Mouse (Mus musculus) hindbrain, embryonic 11.5 days (tissue): ENCODE measurements at regions not wholly inside any gene's neighbourhood (a gene's known extent, or its start where the extent isn't known, plus 50 kb on each side); places are given as distances from the start of the nearest gene placed in this dataset.

Experiments
- ATAC-seq: fragments of 200-750 bp; cut with Nextera tagmentation; 2 replicates; pipeline ENCODE4 v1.8.0; 2017; ENCODE audit warnings: mild to moderate bottlenecking, moderate TSS enrichment, moderate library complexity; ENCODE audit not compliant: low FRiP score
- DNase-seq: peaks from one replicate; pipeline ENCODE4 v3.0.0-alpha.2; 2015; ENCODE audit warnings: low spot score
- H3K27ac ChIP-seq: fragments of 300-500 bp; sonication (generic); 2 replicates; pipeline ENCODE4 v1.5.1; 2014; ENCODE audit warnings: mild to moderate bottlenecking, low read depth, low read length
- H3K27me3 ChIP-seq: fragments of 300-500 bp; sonication (generic); 2 replicates; pipeline ENCODE4 v1.6.1; 2014; ENCODE audit warnings: mild to moderate bottlenecking, low read length, moderate library complexity, mixed read lengths; ENCODE audit not compliant: control insufficient read depth, insufficient read depth
- H3K36me3 ChIP-seq: fragments of 300-500 bp; sonication (generic); 2 replicates; pipeline ENCODE4 v1.6.1; 2014; ENCODE audit warnings: mild to moderate bottlenecking, low read length, moderate library complexity, mixed read lengths; ENCODE audit not compliant: control insufficient read depth, insufficient read depth
- H3K4me1 ChIP-seq: fragments of 300-500 bp; sonication (generic); replicated peaks from 2 replicates; pipeline ENCODE4 v1.6.1; 2014; ENCODE audit warnings: low read length, mixed read lengths; ENCODE audit not compliant: control insufficient read depth, insufficient read depth
- H3K4me2 ChIP-seq: fragments of 300-500 bp; sonication (generic); replicated peaks from 2 replicates; pipeline ENCODE4 v1.6.1; 2014; ENCODE audit warnings: mild to moderate bottlenecking, low read depth, low read length
- H3K4me3 ChIP-seq: fragments of 300-500 bp; sonication (generic); 2 replicates; pipeline ENCODE4 v1.5.1; 2014; ENCODE audit warnings: low read depth, low read length
- H3K9ac ChIP-seq: fragments of 300-500 bp; sonication (generic); 2 replicates; pipeline ENCODE4 v1.6.1; 2014; ENCODE audit warnings: low read depth, low read length
- H3K9me3 ChIP-seq: fragments of 300-500 bp; sonication (generic); 2 replicates; pipeline ENCODE4 v1.6.1; 2016; ENCODE audit warnings: low read length; ENCODE audit not compliant: control insufficient read depth
- WGBS: fragments of 180-500 bp; shearing (Covaris S2); extraction: QIAGEN DNeasy Blood & Tissue Kit; methylation state at CpG from one replicate; pipeline ENCODE4 v1.1.7; 2014; 5-methylcytosine and 5-hydroxymethylcytosine counted together

DNA sequence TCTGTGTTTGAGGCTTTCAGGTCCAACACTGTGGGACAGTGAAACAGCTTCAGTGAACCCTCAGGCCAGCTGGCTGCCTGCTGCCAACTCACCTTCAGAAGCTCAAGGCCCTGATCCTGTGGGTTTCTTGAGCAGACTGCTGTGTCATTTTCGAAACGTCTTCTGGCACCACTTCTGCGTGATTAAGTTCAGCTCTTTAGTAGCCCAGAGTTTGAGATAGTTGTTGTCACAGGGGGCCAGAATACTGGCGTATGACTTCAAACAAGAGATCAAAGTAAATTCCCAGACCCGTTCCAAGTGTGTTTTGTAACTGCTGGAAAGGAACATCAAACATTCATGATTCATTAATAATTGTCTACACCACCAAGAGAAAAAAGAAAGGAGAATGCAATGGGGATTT lies 236.9 kb downstream of the Snx13 start:
- no peaks in the 10 kb centered on the region for H3K36me3 ChIP-seq
- H3K9me3 ChIP-seq: no peaks in the 10 kb centered on the region
- no peaks in the 10 kb centered on the region for H3K27me3 ChIP-seq
- no peak overlapping the region for H3K27ac ChIP-seq
- DNase-seq (no peak), ATAC-seq (no peak)
- no peak overlapping the region for H3K4me3 ChIP-seq
- H3K4me1 ChIP-seq: no peaks in the 10 kb centered on the region
- H3K4me2 ChIP-seq: no peak overlapping the region
- 65% methylated on average over 5 of the region's 5 CpGs for WGBS
- H3K9ac ChIP-seq: no peak overlapping the region

- ATAC-seq (no peak), DNase-seq (no peak)
- H3K4me3 ChIP-seq: no peak overlapping the region
- H3K4me2 ChIP-seq: no peak overlapping the region
- no peaks in the 10 kb centered on the region for H3K27me3 ChIP-seq
- H3K9ac ChIP-seq: no peak overlapping the region
- no peaks in the 10 kb centered on the region for H3K9me3 ChIP-seq
- H3K36me3 ChIP-seq: no peaks in the 10 kb centered on the region
- no peaks in the 10 kb centered on the region for H3K4me1 ChIP-seq
- no peak overlapping the region for H3K27ac ChIP-seq
These were observed 236.4 kb downstream of the Snx13 start for GRCm38 (mm10) chr12:35283407-35283806.

DNA sequence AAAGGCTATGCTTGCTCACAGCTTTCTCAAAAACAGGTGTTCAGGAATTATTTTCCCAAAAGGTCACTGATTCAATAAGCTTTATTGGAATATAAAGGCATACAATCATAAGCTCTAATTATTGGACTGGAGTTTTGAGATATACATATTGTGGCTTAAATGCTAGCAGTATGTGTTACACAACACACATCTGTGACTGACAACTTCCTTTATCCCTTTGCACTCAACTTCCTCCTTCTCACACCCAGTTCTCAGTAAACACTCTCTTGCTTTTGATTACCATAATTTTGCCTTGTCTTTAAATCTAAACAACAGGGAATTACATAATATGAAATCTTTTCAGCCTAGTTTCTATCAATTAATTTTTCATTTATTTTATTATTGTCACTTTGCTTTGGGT lies 222.5 kb downstream of the Snx13 start:
- H3K4me2 ChIP-seq: no peak overlapping the region
- H3K9ac ChIP-seq: no peak overlapping the region
- H3K27me3 ChIP-seq: no peaks in the 10 kb centered on the region
- ATAC-seq (no peak), DNase-seq (no peak)
- no peak overlapping the region for H3K27ac ChIP-seq
- H3K4me3 ChIP-seq: no peak overlapping the region
- no peaks in the 10 kb centered on the region for H3K9me3 ChIP-seq
- H3K4me1 ChIP-seq: no peaks in the 10 kb centered on the region
- H3K36me3 ChIP-seq: no peaks in the 10 kb centered on the region

DNA sequence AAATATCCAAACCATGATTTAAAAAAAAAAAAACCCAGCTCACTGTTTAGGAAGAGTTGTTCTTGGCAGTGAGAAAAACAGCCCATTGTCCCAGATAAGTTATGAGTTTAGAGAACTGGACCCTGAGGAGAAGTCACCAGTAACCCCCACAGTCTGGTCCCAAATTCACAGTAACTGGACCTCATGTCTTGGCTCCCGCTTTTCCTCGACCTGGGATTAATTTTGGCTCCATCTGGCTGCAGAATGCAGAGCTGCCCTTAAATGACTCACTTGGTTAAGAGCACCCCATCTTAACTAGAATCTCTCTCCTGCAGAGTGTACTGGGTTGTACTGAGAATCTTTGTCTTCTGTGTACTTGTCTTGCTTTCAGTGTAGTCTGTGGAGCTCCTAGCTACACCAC lies 221.0 kb downstream of the Snx13 start:
- Histone ChIP-seq H3K9me3 (no peaks in the 10 kb centered on the region), H3K4me1 (no peaks in the 10 kb centered on the region), H3K9ac (no peak overlapping the region), H3K4me3 (no peak overlapping the region), H3K36me3 (no peaks in the 10 kb centered on the region), H3K27me3 (no peaks in the 10 kb centered on the region), H3K27ac (no peak overlapping the region), H3K4me2 (no peak overlapping the region)
- ATAC-seq: no peak
- WGBS: 77% methylated on average over 2 of the region's 2 CpGs
- no peak for DNase-seq

DNA sequence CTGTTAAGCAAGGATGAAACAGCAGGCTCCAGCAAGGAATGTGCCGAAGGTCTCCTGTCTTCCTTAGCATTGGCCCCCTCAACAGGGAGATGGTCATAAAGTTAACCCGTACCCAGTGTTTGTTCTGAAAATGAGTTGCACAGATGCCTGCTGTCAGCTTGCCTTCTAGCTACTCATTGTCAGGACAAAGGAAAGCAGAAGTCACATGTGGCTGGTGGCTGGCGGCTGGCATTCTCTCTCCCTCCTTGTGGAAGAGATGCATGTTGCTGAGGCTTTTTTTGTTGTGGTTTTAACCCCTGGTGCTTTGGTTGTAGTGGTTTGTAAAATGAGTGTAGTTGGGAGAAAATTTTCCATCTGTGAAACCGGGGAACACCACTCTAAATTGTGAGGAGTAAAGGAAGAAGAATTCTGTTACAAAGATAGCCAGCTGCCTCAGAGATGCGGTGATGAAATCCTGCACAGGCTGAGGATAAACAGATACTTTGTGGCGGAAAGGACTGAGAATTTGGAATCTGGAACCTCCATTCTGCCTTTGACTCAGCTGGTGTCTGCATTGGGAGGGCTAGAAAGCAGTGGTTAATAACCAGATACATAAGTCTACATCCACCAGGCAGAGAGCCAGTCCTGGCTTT lies 220.2 kb downstream of the Snx13 start:
- 58% methylated on average over 6 of the region's 6 CpGs for WGBS
- Histone ChIP-seq H3K27ac (no peak overlapping the region), H3K4me1 (no peaks in the 10 kb centered on the region), H3K4me2 (no peak overlapping the region), H3K9ac (no peak overlapping the region), H3K9me3 (no peaks in the 10 kb centered on the region), H3K27me3 (no peaks in the 10 kb centered on the region), H3K36me3 (no peaks in the 10 kb centered on the region), H3K4me3 (no peak overlapping the region)
- ATAC-seq (no peak), DNase-seq (peak; percentile 3)

GRCm38 (mm10) chr12:35259781-35260180 lies 212.8 kb downstream of the Snx13 start:
- no peak overlapping the region for H3K27ac ChIP-seq
- ATAC-seq (no peak), DNase-seq (no peak)
- no peak overlapping the region for H3K4me2 ChIP-seq
- H3K4me1 ChIP-seq: no peaks in the 10 kb centered on the region
- H3K9me3 ChIP-seq: no peaks in the 10 kb centered on the region
- H3K27me3 ChIP-seq: no peaks in the 10 kb centered on the region
- no peaks in the 10 kb centered on the region for H3K36me3 ChIP-seq
- no peak overlapping the region for H3K9ac ChIP-seq
- H3K4me3 ChIP-seq: no peak overlapping the region

- 89% methylated on average over 2 of the region's 2 CpGs for WGBS
- no peaks in the 10 kb centered on the region for H3K27me3 ChIP-seq
- no peak for DNase-seq
- H3K27ac ChIP-seq: no peak overlapping the region
- no peaks in the 10 kb centered on the region for H3K9me3 ChIP-seq
- no peak overlapping the region for H3K9ac ChIP-seq
- H3K36me3 ChIP-seq: no peaks in the 10 kb centered on the region
- no peak overlapping the region for H3K4me3 ChIP-seq
- no peak overlapping the region for H3K4me2 ChIP-seq
- no peaks in the 10 kb centered on the region for H3K4me1 ChIP-seq
- no peak for ATAC-seq
These were observed 208.9 kb downstream of the Snx13 start for GRCm38 (mm10) chr12:35255723-35256401.

GRCm38 (mm10) chr12:35248476-35248875 lies 201.5 kb downstream of the Snx13 start:
- Histone ChIP-seq H3K4me1 (no peaks in the 10 kb centered on the region), H3K27me3 (no peaks in the 10 kb centered on the region), H3K36me3 (no peaks in the 10 kb centered on the region), H3K9ac (no peak overlapping the region), H3K4me3 (no peak overlapping the region), H3K27ac (no peak overlapping the region), H3K9me3 (no peaks in the 10 kb centered on the region), H3K4me2 (no peak overlapping the region)
- WGBS: 87% methylated on average over 5 of the region's 5 CpGs
- DNase-seq: no peak
- ATAC-seq: no peak

- no peaks in the 10 kb centered on the region for H3K9me3 ChIP-seq
- ATAC-seq (no peak), DNase-seq (no peak)
- H3K4me3 ChIP-seq: no peak overlapping the region
- no peaks in the 10 kb centered on the region for H3K4me1 ChIP-seq
- H3K36me3 ChIP-seq: no peaks in the 10 kb centered on the region
- no peak overlapping the region for H3K4me2 ChIP-seq
- no peaks in the 10 kb centered on the region for H3K27me3 ChIP-seq
- no peak overlapping the region for H3K27ac ChIP-seq
- 85% methylated on average over 5 of the region's 5 CpGs for WGBS
- H3K9ac ChIP-seq: no peak overlapping the region
These were observed 199.4 kb downstream of the Snx13 start for GRCm38 (mm10) chr12:35246226-35247014.
